Mouse (Mus musculus): ENCODE measurements at regions not wholly inside any gene's neighbourhood (a gene's known extent, or its start where the extent isn't known, plus 50 kb on each side); places are given as distances from the start of the nearest gene placed in this dataset.
A peak's percentile ranks its signal among the peaks of the same experiment; 100 is the strongest.

DNA sequence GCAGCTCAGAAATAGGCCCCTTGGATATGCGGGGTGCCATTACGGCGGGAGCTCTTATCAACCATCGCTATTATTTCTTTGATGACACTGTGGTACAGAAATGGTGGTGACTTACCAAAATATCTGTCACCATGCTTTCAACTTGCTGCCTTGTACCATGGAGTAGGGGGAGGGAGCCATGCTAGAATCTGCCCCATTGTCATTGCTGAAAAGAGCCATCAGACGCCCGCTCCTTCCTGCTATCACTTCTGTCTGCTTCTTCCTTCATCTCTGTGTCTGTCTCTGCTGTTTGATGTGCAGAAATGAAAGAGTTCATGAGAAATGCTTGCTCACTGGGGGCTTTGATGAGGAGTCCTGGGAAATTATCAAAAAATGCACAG, 119.7 kb upstream of the Gas1 start:
- Histone ChIP-seq H3K4me3 (replicated peaks; ENCODE audit: low read length) (no peak overlapping the region), H3K4me2 (replicated peaks; ENCODE audit: low read depth, low read length, severe bottlenecking) (no peak overlapping the region), H3K9ac (ENCODE audit: low read depth, low read length, severe bottlenecking) (no peak overlapping the region), H3K27ac (replicated peaks; ENCODE audit: low read depth, low read length) (no peak overlapping the region), H3K36me3 (ENCODE audit: control insufficient read depth, insufficient read depth, low read length) (no peaks in the 10 kb centered on the region), H3K27me3 (ENCODE audit: control insufficient read depth, insufficient read depth, low read length) (no peaks in the 10 kb centered on the region), H3K9me3 (ENCODE audit: control insufficient read depth, low read length) (no peaks in the 10 kb centered on the region), H3K4me1 (ENCODE audit: control insufficient read depth, insufficient read depth, low read length) (peaks cover 36% of the 10 kb centered on the region)
- DNase-seq (ENCODE audit: low spot score): no peak
- no peak for TF ChIP-seq POLR2A (IDR thresholded peaks at IDR 0.05; ENCODE audit: borderline replicate concordance, extremely low read depth, insufficient read depth, insufficient read length)
- 87% methylated on average over 6 of the region's 6 CpGs for WGBS
- ATAC-seq (ENCODE audit: low FRiP score, low read depth): no peak

DNA sequence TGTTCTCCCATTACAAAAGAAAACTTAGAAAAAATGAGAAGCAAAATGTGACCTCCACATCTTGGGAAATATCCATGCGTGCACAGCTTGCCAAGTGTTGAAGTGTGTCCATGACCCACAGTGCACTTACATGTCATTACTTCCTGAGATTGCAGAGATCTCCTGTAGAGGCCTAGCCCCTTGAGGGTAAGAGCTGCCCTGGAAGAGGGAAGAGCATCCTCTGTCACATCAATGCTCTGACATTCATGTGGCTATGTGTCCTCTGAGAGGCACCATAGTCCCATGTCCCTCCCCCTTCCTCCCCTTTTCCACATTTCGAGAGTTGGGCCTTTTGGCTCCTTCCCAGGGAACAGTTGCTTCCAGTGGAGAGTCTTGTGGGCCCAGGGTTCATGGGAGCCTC, 121.4 kb upstream of the Gas1 start:
- H3K36me3 ChIP-seq (ENCODE audit: control insufficient read depth, insufficient read depth, low read length): no peaks in the 10 kb centered on the region
- peaks cover 38% of the 10 kb centered on the region for H3K4me1 ChIP-seq (ENCODE audit: control insufficient read depth, insufficient read depth, low read length)
- WGBS: 59% methylated on average over 2 of the region's 2 CpGs
- no peaks in the 10 kb centered on the region for H3K27me3 ChIP-seq (ENCODE audit: control insufficient read depth, insufficient read depth, low read length)
- no peak overlapping the region for H3K4me3 ChIP-seq (replicated peaks; ENCODE audit: low read length)
- TF ChIP-seq POLR2A (IDR thresholded peaks at IDR 0.05; ENCODE audit: borderline replicate concordance, extremely low read depth, insufficient read depth, insufficient read length): no peak
- H3K27ac ChIP-seq (replicated peaks; ENCODE audit: low read depth, low read length): peak overlapping the region; percentile 49; the same call in 1 of the 2 replicates
- no peaks in the 10 kb centered on the region for H3K9me3 ChIP-seq (ENCODE audit: control insufficient read depth, low read length)
- ATAC-seq (ENCODE audit: low FRiP score, low read depth): no peak
- DNase-seq (ENCODE audit: low spot score): no peak
- H3K9ac ChIP-seq (ENCODE audit: low read depth, low read length, severe bottlenecking): no peak overlapping the region
- H3K4me2 ChIP-seq (replicated peaks; ENCODE audit: low read depth, low read length, severe bottlenecking): no peak overlapping the region

DNA sequence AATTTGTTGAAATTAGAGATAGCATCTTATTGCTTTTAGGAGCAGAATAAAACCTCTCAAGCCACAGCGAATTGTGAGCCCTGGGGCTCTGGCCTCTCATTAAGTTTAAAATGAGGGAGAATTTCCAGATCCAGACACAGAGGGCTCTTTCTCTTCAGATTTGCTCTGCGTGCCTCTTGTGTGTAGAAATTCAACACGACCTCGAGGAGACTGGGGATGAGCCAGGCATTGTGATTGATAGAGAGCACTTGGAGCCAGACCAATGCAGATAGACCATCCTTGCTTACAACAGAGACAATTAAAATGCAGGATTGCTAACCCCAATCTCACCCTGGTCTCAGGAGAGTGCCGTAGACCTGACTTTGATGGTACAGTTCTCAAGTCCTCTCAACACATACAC, 121.9 kb upstream of the Gas1 start:
- no peak overlapping the region for H3K4me2 ChIP-seq (replicated peaks; ENCODE audit: low read depth, low read length, severe bottlenecking)
- WGBS: 31% methylated on average over 5 of the region's 5 CpGs
- peak overlapping the region; percentile 49; the same call in 1 of the 2 replicates for H3K27ac ChIP-seq (replicated peaks; ENCODE audit: low read depth, low read length)

DNA sequence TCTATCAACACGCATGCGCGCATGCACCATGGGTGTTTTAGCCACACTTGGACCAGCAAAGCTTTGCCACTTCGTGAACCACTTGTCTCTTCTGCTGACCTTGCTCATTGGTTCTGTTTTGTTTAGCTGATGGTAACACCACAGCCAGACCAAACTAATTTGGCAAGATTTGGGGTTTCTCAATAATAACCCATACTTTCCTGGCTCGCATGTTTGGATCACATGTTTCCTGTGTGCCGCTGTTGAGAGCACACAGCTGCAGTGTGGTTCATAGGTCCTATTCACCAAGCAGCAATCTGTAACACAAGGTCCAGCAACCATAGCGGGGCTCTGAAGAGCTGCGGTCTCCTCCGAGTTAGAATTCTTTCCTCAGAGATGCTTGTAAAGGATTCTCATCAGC, 126.4 kb upstream of the Gas1 start:
- Histone ChIP-seq H3K9me3 (ENCODE audit: control insufficient read depth, low read length) (no peaks in the 10 kb centered on the region), H3K36me3 (ENCODE audit: control insufficient read depth, insufficient read depth, low read length) (no peaks in the 10 kb centered on the region), H3K27me3 (ENCODE audit: control insufficient read depth, insufficient read depth, low read length) (no peaks in the 10 kb centered on the region), H3K4me1 (ENCODE audit: control insufficient read depth, insufficient read depth, low read length) (peaks cover 39% of the 10 kb centered on the region), H3K4me2 (replicated peaks; ENCODE audit: low read depth, low read length, severe bottlenecking) (no peak overlapping the region), H3K9ac (ENCODE audit: low read depth, low read length, severe bottlenecking) (no peak overlapping the region), H3K4me3 (replicated peaks; ENCODE audit: low read length) (no peak overlapping the region), H3K27ac (replicated peaks; ENCODE audit: low read depth, low read length) (no peak overlapping the region)
- TF ChIP-seq POLR2A (IDR thresholded peaks at IDR 0.05; ENCODE audit: borderline replicate concordance, extremely low read depth, insufficient read depth, insufficient read length): no peak
- 92% methylated on average over 9 of the region's 9 CpGs for WGBS
- DNase-seq (ENCODE audit: low spot score): no peak
- ATAC-seq (ENCODE audit: low FRiP score, low read depth): no peak

More for the DNA sequence above, 121.9 kb upstream of the Gas1 start:
- Histone ChIP-seq H3K4me1 (ENCODE audit: control insufficient read depth, insufficient read depth, low read length) (peaks cover 38% of the 10 kb centered on the region), H3K9ac (ENCODE audit: low read depth, low read length, severe bottlenecking) (no peak overlapping the region), H3K9me3 (ENCODE audit: control insufficient read depth, low read length) (no peaks in the 10 kb centered on the region), H3K36me3 (ENCODE audit: control insufficient read depth, insufficient read depth, low read length) (no peaks in the 10 kb centered on the region), H3K4me3 (replicated peaks; ENCODE audit: low read length) (no peak overlapping the region), H3K27me3 (ENCODE audit: control insufficient read depth, insufficient read depth, low read length) (no peaks in the 10 kb centered on the region)
- no peak for TF ChIP-seq POLR2A (IDR thresholded peaks at IDR 0.05; ENCODE audit: borderline replicate concordance, extremely low read depth, insufficient read depth, insufficient read length)
- peak; percentile 47 for DNase-seq (ENCODE audit: low spot score)
- ATAC-seq (ENCODE audit: low FRiP score, low read depth): 0 out of 2 replicates have a peak, but pooled peaks have one; percentile 30

DNA sequence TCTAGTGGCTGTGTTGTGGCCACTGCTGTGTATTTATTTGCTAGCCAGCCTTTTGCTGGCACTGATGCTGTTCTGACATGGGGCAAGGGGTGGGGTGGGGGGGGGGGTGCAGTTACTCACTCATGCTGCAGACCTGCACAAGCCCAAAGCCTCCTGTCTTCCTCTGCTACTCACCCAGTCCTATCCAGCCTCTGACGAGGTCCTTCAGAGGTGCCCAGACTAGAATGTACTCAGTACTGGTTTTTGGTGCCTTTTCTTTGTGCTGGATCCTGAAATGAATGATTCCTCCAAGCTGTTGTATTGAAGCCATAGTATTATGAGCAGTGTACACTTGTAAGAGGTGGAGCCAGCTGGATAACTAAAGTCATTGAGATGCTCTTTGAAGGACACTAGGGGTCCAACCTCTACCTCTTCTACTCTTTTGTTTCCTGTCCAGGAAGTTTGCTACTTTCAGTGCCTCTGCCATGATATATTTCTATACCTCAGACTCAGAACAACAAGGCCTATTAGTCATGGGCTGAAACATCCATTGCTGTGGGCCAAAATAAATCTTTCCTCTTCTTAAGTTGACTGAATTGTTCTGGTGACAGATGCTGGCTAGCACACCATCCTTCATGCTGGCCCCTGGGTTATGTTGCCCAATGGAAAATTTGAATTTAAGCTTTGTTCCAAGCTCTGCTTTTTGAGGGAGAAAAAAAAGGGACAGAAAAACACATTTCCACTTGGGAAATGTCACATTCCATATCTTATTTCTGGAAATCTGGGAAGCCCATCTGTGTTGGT, 128.1 kb upstream of the Gas1 start:
- H3K9ac ChIP-seq (ENCODE audit: low read depth, low read length, severe bottlenecking): no peak overlapping the region
- H3K4me2 ChIP-seq (replicated peaks; ENCODE audit: low read depth, low read length, severe bottlenecking): no peak overlapping the region
- H3K27me3 ChIP-seq (ENCODE audit: control insufficient read depth, insufficient read depth, low read length): no peaks in the 10 kb centered on the region
- TF ChIP-seq POLR2A (IDR thresholded peaks at IDR 0.05; ENCODE audit: borderline replicate concordance, extremely low read depth, insufficient read depth, insufficient read length): no peak
- H3K27ac ChIP-seq (replicated peaks; ENCODE audit: low read depth, low read length): no peak overlapping the region
- DNase-seq (ENCODE audit: low spot score) (no peak), ATAC-seq (ENCODE audit: low FRiP score, low read depth) (no peak)
- no peak overlapping the region for H3K4me3 ChIP-seq (replicated peaks; ENCODE audit: low read length)
- H3K36me3 ChIP-seq (ENCODE audit: control insufficient read depth, insufficient read depth, low read length): no peaks in the 10 kb centered on the region
- no peaks in the 10 kb centered on the region for H3K9me3 ChIP-seq (ENCODE audit: control insufficient read depth, low read length)
- H3K4me1 ChIP-seq (ENCODE audit: control insufficient read depth, insufficient read depth, low read length): peaks cover 35% of the 10 kb centered on the region
- WGBS: 71% methylated on average over 1 of the region's 1 CpGs

Measured in limb, embryonic 14.5 days (tissue).